Mouse (Mus musculus): ENCODE measurements around the gene Tmem239.

GRCm38 (mm10) chr2:130386212-130386611, 20.1 kb upstream of the Tmem239 start:
- TF ChIP-seq GATA1 (IDR thresholded peaks at IDR 0.05; ENCODE audit: borderline replicate concordance, low read length) (no peak), FLI1 (IDR thresholded peaks at IDR 0.05; ENCODE audit: low read length) (no peak)
